In genomic region chr13:63551552-63552290, GRCm38 (mm10) we compare ENCODE assay signal across 12 mouse cellular contexts. TPM values are rescaled to one million over a fixed set of nuclear protein-coding genes. Genes with fewer than 3 reads are reported as not detected.
A peak's percentile ranks its signal among the peaks of the same experiment; 100 is the strongest.
DNase-seq lines count a peak whose midpoint lies in the region; ATAC-seq and TF ChIP-seq lines count a peak whose summit lies in the region.
"Had no signal": no experiment of that assay in that cellular context is flagged by ENCODE, and none has a peak within 500 bp of the region (broad histone marks: within the 10 kb centered on the region; RNA-seq: fewer than 3 reads in every experiment).

No protein-coding gene starts in this region.

- H3K27me3 ChIP-seq in hindbrain, embryonic 11.5 days (ENCODE audit: control insufficient read depth, insufficient read depth, low read length), result no peaks in the 10 kb centered on the region
- no peaks in the 10 kb centered on the region for H3K27me3 ChIP-seq in midbrain, embryonic 11.5 days (ENCODE audit: control insufficient read depth, insufficient read depth, low read length)
- H3K27me3 ChIP-seq in stomach, embryonic 16.5 days (ENCODE audit: control insufficient read depth, insufficient read depth, low read length), result no peaks in the 10 kb centered on the region
- H3K27me3 ChIP-seq: CH12.LX had no signal

- no peaks in the 10 kb centered on the region for H3K36me3 ChIP-seq in hindbrain, embryonic 11.5 days (ENCODE audit: control insufficient read depth, insufficient read depth, low read length)
- H3K36me3 ChIP-seq in midbrain, embryonic 11.5 days (ENCODE audit: control insufficient read depth, insufficient read depth, low read length), result peaks cover 3% of the 10 kb centered on the region; the same call in 1 of the 2 replicates
- no peaks in the 10 kb centered on the region for H3K36me3 ChIP-seq in stomach, embryonic 16.5 days (ENCODE audit: control insufficient read depth, insufficient read depth, low read length)

- peak; percentile 20 for DNase-seq in left cerebral cortex, postnatal 4 days
- no peak for DNase-seq in left cerebral cortex, postnatal 10 days (ENCODE audit: extremely low spot score in 1 of 2, low spot score in 2 of 2)
- DNase-seq in hindbrain, embryonic 11.5 days (ENCODE audit: low spot score), result no peak
- DNase-seq in midbrain, embryonic 11.5 days (ENCODE audit: low spot score, missing footprints), result peak; percentile 79
- no peak for DNase-seq in urinary bladder, postnatal 25 days (ENCODE audit: low spot score)
- no peak for DNase-seq in gastrocnemius, adult 2 months
- DNase-seq: heart, adult 11 months; kidney, adult 9 months had no signal

- ATAC-seq in hindbrain, embryonic 11.5 days (ENCODE audit: low FRiP score), result no peak
- ATAC-seq in midbrain, embryonic 11.5 days (ENCODE audit: low FRiP score), result no peak
- ATAC-seq in stomach, embryonic 16.5 days (ENCODE audit: insufficient read depth, low FRiP score), result no peak
- no peak for ATAC-seq in CD4-positive, CD25-positive, alpha-beta regulatory T cell, adult 4 months

- H3K9me3 ChIP-seq in hindbrain, embryonic 11.5 days (ENCODE audit: control insufficient read depth, low read length), result no peaks in the 10 kb centered on the region
- H3K9me3 ChIP-seq in midbrain, embryonic 11.5 days (ENCODE audit: control insufficient read depth, low read length), result no peaks in the 10 kb centered on the region
- no peaks in the 10 kb centered on the region for H3K9me3 ChIP-seq in stomach, embryonic 16.5 days (replicated peaks; ENCODE audit: control insufficient read depth, low read length)

- H3K4me2 ChIP-seq in hindbrain, embryonic 11.5 days (replicated peaks; ENCODE audit: low read depth, low read length), result no peak overlapping the region
- no peak overlapping the region for H3K4me2 ChIP-seq in midbrain, embryonic 11.5 days
- peak overlapping the region; percentile 38 for H3K4me2 ChIP-seq in stomach, embryonic 16.5 days (ENCODE audit: low read depth, low read length)

- TF ChIP-seq CTCF in gastrocnemius, adult 2 months (IDR thresholded peaks at IDR 0.05), result no peak

- H3K27ac ChIP-seq in hindbrain, embryonic 11.5 days (ENCODE audit: low read depth, low read length), result 0 out of 2 replicates have a peak overlapping the region, but pooled peaks have one; percentile 7
- peak overlapping the region; percentile 36 for H3K27ac ChIP-seq in midbrain, embryonic 11.5 days (ENCODE audit: low read depth, low read length)
- peak overlapping the region; percentile 77 for H3K27ac ChIP-seq in stomach, embryonic 16.5 days (ENCODE audit: low read length)
- no peak overlapping the region; the same call in 1 of the 2 replicates for H3K27ac ChIP-seq in gastrocnemius, adult 2 months
- H3K27ac ChIP-seq: left cerebral cortex, adult 2 months had no signal

- WGBS in hindbrain, embryonic 11.5 days, result 60% methylated on average over 10 of the region's 10 CpGs
- 61% methylated on average over 10 of the region's 10 CpGs for WGBS in midbrain, embryonic 11.5 days
- 56% methylated on average over 10 of the region's 10 CpGs for WGBS in stomach, embryonic 16.5 days

- no peak overlapping the region for H3K4me3 ChIP-seq in hindbrain, embryonic 11.5 days (ENCODE audit: low read depth, low read length)
- no peak overlapping the region for H3K4me3 ChIP-seq in midbrain, embryonic 11.5 days (ENCODE audit: low read depth, low read length)
- H3K4me3 ChIP-seq in stomach, embryonic 16.5 days (replicated peaks; ENCODE audit: low read length), result no peak overlapping the region
- H3K4me3 ChIP-seq in gastrocnemius, adult 2 months, result no peak overlapping the region
- H3K4me3 ChIP-seq: left cerebral cortex, adult 2 months had no signal

- H3K4me1 ChIP-seq in hindbrain, embryonic 11.5 days (replicated peaks; ENCODE audit: control insufficient read depth, insufficient read depth, low read length), result peaks cover 12% of the 10 kb centered on the region
- H3K4me1 ChIP-seq in midbrain, embryonic 11.5 days (ENCODE audit: control insufficient read depth, insufficient read depth, low read length), result peaks cover 58% of the 10 kb centered on the region
- peaks cover 76% of the 10 kb centered on the region for H3K4me1 ChIP-seq in stomach, embryonic 16.5 days (ENCODE audit: control insufficient read depth, insufficient read depth, low read length)

- intact Hi-C loops in left cerebral cortex, postnatal 4 days (cut with DNase I), result no loop called here
- intact Hi-C loops in left cerebral cortex, postnatal 10 days (cut with DNase I), result no loop called here
- intact Hi-C loops in gastrocnemius, adult 2 months (cut with DNase I), result no loop called here

- no peak overlapping the region; the same call in 1 of the 2 replicates for H3K9ac ChIP-seq in hindbrain, embryonic 11.5 days (ENCODE audit: low read depth, low read length)
- no peak overlapping the region for H3K9ac ChIP-seq in midbrain, embryonic 11.5 days (ENCODE audit: low read length)
- peak overlapping the region; percentile 0; the same call in 1 of the 2 replicates for H3K9ac ChIP-seq in stomach, embryonic 16.5 days (ENCODE audit: low read length)

RNA-seq across cellular contexts. Expression of gene Ptch1, which starts 21.7 kb away (rescaled TPM):
- total RNA-seq in left cerebral cortex, postnatal 4 days (2021), result 10 to 100 TPM; 37.5 to 40.9 TPM
- total RNA-seq in left cerebral cortex, postnatal 10 days (2021), result 10 to 100 TPM; 37.4 to 40.6 TPM
- polyA plus RNA-seq in hindbrain, embryonic 11.5 days (2014; fragmentation: Nextera tagmentation; extraction: Ambion mirVana), result 19.5 and 28.4 TPM in 2 replicates
- polyA plus RNA-seq in midbrain, embryonic 11.5 days (2014; fragmentation: Nextera tagmentation; extraction: Ambion mirVana), result 22.6 and 22.9 TPM in 2 replicates
- 28.5 and 31.1 TPM in 2 replicates for polyA plus RNA-seq in stomach, embryonic 16.5 days (2015; fragmentation: Nextera tagmentation; extraction: Ambion mirVana)
- polyA plus RNA-seq in CD4-positive, CD25-positive, alpha-beta regulatory T cell, adult 4 months (2017; shearing (Covaris generic)), result 10 to 100 TPM; 13.6 to 15.9 TPM
- total RNA-seq in gastrocnemius, adult 2 months (2021), result 10 to 100 TPM in 1 of 2 experiments, 1 to 10 TPM in 1; 8.0 to 13.0 TPM

RNA-seq across cellular contexts. Expression of gene Fancc, which starts 54.6 kb away (rescaled TPM):
- total RNA-seq in left cerebral cortex, postnatal 4 days (2021), result 10 to 100 TPM; 10.8 to 11.3 TPM
- 10 to 100 TPM in 1 of 2 experiments, 1 to 10 TPM in 1; 7.9 to 10.3 TPM for total RNA-seq in left cerebral cortex, postnatal 10 days (2021)
- polyA plus RNA-seq in hindbrain, embryonic 11.5 days (2014; fragmentation: Nextera tagmentation; extraction: Ambion mirVana), result 19.7 and 26.1 TPM in 2 replicates
- 23.7 and 23.9 TPM in 2 replicates for polyA plus RNA-seq in midbrain, embryonic 11.5 days (2014; fragmentation: Nextera tagmentation; extraction: Ambion mirVana)
- 21.9 and 22.0 TPM in 2 replicates for polyA plus RNA-seq in stomach, embryonic 16.5 days (2015; fragmentation: Nextera tagmentation; extraction: Ambion mirVana)
- 10 to 100 TPM; 21.9 to 23.4 TPM for polyA plus RNA-seq in CD4-positive, CD25-positive, alpha-beta regulatory T cell, adult 4 months (2017; shearing (Covaris generic))
- 1 to 10 TPM; 2.3 to 2.6 TPM for total RNA-seq in gastrocnemius, adult 2 months (2021)

Comparison
In these comparisons a context has a peak if more than half of its experiments do, and no peak if none do; other contexts are left out.
1. DNase-seq: peak in left cerebral cortex, postnatal 4 days (single experiment) and midbrain, embryonic 11.5 days (single experiment); none in left cerebral cortex, postnatal 10 days (0 of 2), hindbrain, embryonic 11.5 days (single experiment), urinary bladder, postnatal 25 days (single experiment) and gastrocnemius, adult 2 months (single experiment).